Mouse (Mus musculus) spleen, adult 2 months (tissue): ENCODE results near the gene Leprot. TPM values are rescaled to one million over a fixed set of nuclear protein-coding genes. Genes with fewer than 3 reads are reported as not detected.

Source experiments
- DNase-seq, 2 experiments: peaks; one replicate each; pipeline versions ENCODE4 v3.0.0 to v3.0.0-alpha.2; 2012 to 2021; ENCODE audit warnings: low spot score in 2 of 2, low read depth in 1 of 2
- H3K27ac ChIP-seq: fragments of 200-500 bp; 2 replicates; pipeline ENCODE4 v1.5.1; 2012; ENCODE audit warnings: low read length, inconsistent platforms; ENCODE audit not compliant: insufficient read depth
- H3K27me3 ChIP-seq: fragments of 200-500 bp; 2 replicates; pipeline ENCODE4 v1.6.1; 2012; ENCODE audit warnings: mild to moderate bottlenecking, moderate library complexity, low read length, inconsistent platforms; ENCODE audit not compliant: control insufficient read depth, insufficient read depth
- H3K36me3 ChIP-seq: fragments of 200-500 bp; 2 replicates; pipeline ENCODE4 v1.6.1; 2012; ENCODE audit warnings: mild to moderate bottlenecking, low read length, inconsistent platforms; ENCODE audit not compliant: control insufficient read depth, insufficient read depth
- H3K4me1 ChIP-seq: fragments of 200-500 bp; 2 replicates; pipeline ENCODE4 v1.6.1; 2011; ENCODE audit warnings: inconsistent platforms; ENCODE audit not compliant: control insufficient read depth, insufficient read depth, insufficient read length
- H3K4me3 ChIP-seq: fragments of 200-500 bp; 2 replicates; pipeline ENCODE4 v1.5.1; 2011; ENCODE audit warnings: mild to moderate bottlenecking, inconsistent platforms; ENCODE audit not compliant: insufficient read depth, insufficient read length; ENCODE audit errors: extremely low read depth
- CTCF ChIP-seq: fragments of 200-500 bp; IDR thresholded peaks from 2 replicates; pipeline ENCODE4 v1.5.1; 2011; ENCODE audit warnings: mild to moderate bottlenecking, inconsistent platforms; ENCODE audit not compliant: insufficient read depth, insufficient read length, insufficient replicate concordance; ENCODE audit errors: extremely low read depth
- POLR2A ChIP-seq: fragments of 200-500 bp; IDR thresholded peaks from 2 replicates; pipeline ENCODE4 v1.6.1; 2011; ENCODE audit warnings: low read depth, low read length, inconsistent platforms
- WGBS: fragments of 180-500 bp; shearing (Covaris S2); methylation state at CpG from one replicate; pipeline ENCODE4 v1.1.7; 2018; 5-methylcytosine and 5-hydroxymethylcytosine counted together
- polyA plus RNA-seq: library from polyadenylated mRNA; depleted of rRNA; stranded (reverse); fragments of >200 nt; gene quantifications from 2 replicates; pipeline ENCODE4 v1.2.3, GENCODE M21; 2012

Gene Leprot
- polyA plus RNA-seq, 1 experiment, result 41.7 TPM

GRCm38 (mm10) chr4:101647976-101648642 lies 591 bp downstream of the Leprot start:
- WGBS, result under 1% methylated on average over 20 of the region's 20 CpGs
- H3K27ac ChIP-seq, result peak overlapping the region; percentile 93
- peaks cover 7% of the 10 kb centered on the region for H3K4me1 ChIP-seq
- no peak for TF ChIP-seq CTCF
- no peak for TF ChIP-seq POLR2A
- peak overlapping the region; percentile 84 for H3K4me3 ChIP-seq
- H3K27me3 ChIP-seq, result no peaks in the 10 kb centered on the region
- peak in 1 of 2 experiments; percentile 2 for DNase-seq
- H3K36me3 ChIP-seq, result no peaks in the 10 kb centered on the region

GRCm38 (mm10) chr4:101648745-101649144 lies 1.2 kb downstream of the Leprot start:
- Histone ChIP-seq H3K27ac (no peak overlapping the region), H3K4me1 (peaks cover 7% of the 10 kb centered on the region), H3K36me3 (no peaks in the 10 kb centered on the region), H3K27me3 (no peaks in the 10 kb centered on the region), H3K4me3 (peak overlapping the region; percentile 11; the same call in 1 of the 2 replicates)
- TF ChIP-seq CTCF (no peak), POLR2A (no peak)
- WGBS, result 41% methylated on average over 1 of the region's 1 CpGs
- DNase-seq, result no peak

GRCm38 (mm10) chr4:101650961-101651360 lies 3.4 kb downstream of the Leprot start:
- Histone ChIP-seq H3K27ac (no peak overlapping the region; the same call in 1 of the 2 replicates), H3K4me1 (peaks cover 7% of the 10 kb centered on the region)

GRCm38 (mm10) chr4:101654256-101654655 lies 6.7 kb downstream of the Leprot start:
- 84% methylated on average over 6 of the region's 6 CpGs for WGBS
- no peak overlapping the region for H3K27ac ChIP-seq
- H3K36me3 ChIP-seq, result peaks cover 5% of the 10 kb centered on the region
- H3K4me3 ChIP-seq, result no peak overlapping the region
- H3K27me3 ChIP-seq, result no peaks in the 10 kb centered on the region
- no peak for DNase-seq
- H3K4me1 ChIP-seq, result 0 out of 2 replicates have a peak, but pooled peaks cover under 1% of the 10 kb centered on the region
- TF ChIP-seq POLR2A, result no peak
- TF ChIP-seq CTCF, result no peak

More at GRCm38 (mm10) chr4:101650961-101651360, 3.4 kb downstream of the Leprot start:
- WGBS, result 82% methylated on average over 2 of the region's 2 CpGs
- Histone ChIP-seq H3K36me3 (peaks cover 3% of the 10 kb centered on the region), H3K27me3 (no peaks in the 10 kb centered on the region), H3K4me3 (no peak overlapping the region)
- DNase-seq, result no peak
- no peak for TF ChIP-seq CTCF
- no peak for TF ChIP-seq POLR2A

- Histone ChIP-seq H3K4me1 (no peaks in the 10 kb centered on the region), H3K27ac (no peak overlapping the region), H3K27me3 (no peaks in the 10 kb centered on the region), H3K4me3 (no peak overlapping the region), H3K36me3 (peaks cover 8% of the 10 kb centered on the region)
- no peak for TF ChIP-seq POLR2A
- no peak for TF ChIP-seq CTCF
- no peak for DNase-seq
- 69% methylated on average over 4 of the region's 4 CpGs for WGBS
Observed at GRCm38 (mm10) chr4:101654788-101655414, 7.4 kb downstream of the Leprot start.

GRCm38 (mm10) chr4:101655415-101655790 lies 7.9 kb downstream of the Leprot start:
- Histone ChIP-seq H3K4me3 (no peak overlapping the region), H3K27me3 (no peaks in the 10 kb centered on the region), H3K4me1 (no peaks in the 10 kb centered on the region), H3K36me3 (peaks cover 8% of the 10 kb centered on the region), H3K27ac (0 out of 2 replicates have a peak overlapping the region, but pooled peaks have one; percentile 18)
- 80% methylated on average over 7 of the region's 7 CpGs for WGBS
- TF ChIP-seq POLR2A, result no peak
- TF ChIP-seq CTCF, result no peak
- DNase-seq, result no peak

- Histone ChIP-seq H3K4me3 (no peak overlapping the region), H3K36me3 (peaks cover 8% of the 10 kb centered on the region), H3K27me3 (no peaks in the 10 kb centered on the region), H3K4me1 (no peaks in the 10 kb centered on the region), H3K27ac (no peak overlapping the region)
- TF ChIP-seq CTCF (no peak), POLR2A (no peak)
- no peak for DNase-seq
- WGBS, result 84% methylated on average over 15 of the region's 15 CpGs
Observed at GRCm38 (mm10) chr4:101656056-101656455, 8.5 kb downstream of the Leprot start.
